Mouse (Mus musculus) kidney, adult 2 months (tissue): Measurements from ENCODE around the gene Fkbp6.
A peak's percentile ranks its signal among the peaks of the same experiment; 100 is the strongest.

Experiments
- CTCF ChIP-seq: fragments of 200-500 bp; conservative IDR thresholded peaks from 2 replicates; pipeline ENCODE4 v1.5.1; 2011; ENCODE audit warnings: low read depth, mild to moderate bottlenecking, control low read depth, low read length, moderate library complexity, mixed read lengths; ENCODE audit not compliant: insufficient read depth, insufficient read length
- POLR2A ChIP-seq: fragments of 200-500 bp; IDR thresholded peaks from one replicate; pipeline ENCODE4 v1.6.1; 2011; ENCODE audit warnings: low read depth, low read length, control low read depth

DNA sequence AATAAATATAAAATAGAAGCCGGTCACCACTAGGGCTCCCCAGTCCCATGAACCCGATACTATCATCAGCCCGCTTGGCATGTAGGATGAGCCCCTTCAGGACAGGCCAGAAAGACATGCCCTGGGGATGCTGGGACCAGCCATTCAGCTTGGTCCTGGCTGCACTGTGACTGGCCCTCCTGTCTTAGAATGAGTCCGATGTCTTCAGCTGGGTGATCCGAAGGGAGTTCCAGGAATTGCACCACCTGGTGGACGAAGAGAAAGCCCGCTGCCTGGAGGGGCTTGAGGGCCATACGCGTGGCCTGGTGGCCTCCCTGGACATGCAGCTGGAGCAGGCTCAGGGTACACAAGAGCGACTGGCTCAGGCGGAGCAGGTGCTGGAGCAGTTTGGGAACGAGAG, 13.7 kb upstream of the Fkbp6 start:
- TF ChIP-seq CTCF, result peak; percentile 67
- TF ChIP-seq POLR2A, result no peak
